Mouse (Mus musculus) cerebellum, adult 2 months (tissue): Measurements from ENCODE around the gene Dzip1. TPM values are rescaled to one million over a fixed set of nuclear protein-coding genes. Genes with fewer than 3 reads are reported as not detected.

Source experiments
- DNase-seq, 2 experiments: peaks; one replicate each; pipeline ENCODE4 v3.0.0; 2021
- H3K27ac ChIP-seq: fragments of 200-500 bp; 2 replicates; pipeline ENCODE4 v1.5.1; 2012; ENCODE audit warnings: low read length, control low read depth, inconsistent platforms; ENCODE audit not compliant: insufficient read depth
- H3K27me3 ChIP-seq: fragments of 200-500 bp; 2 replicates; pipeline ENCODE4 v1.6.1; 2012; ENCODE audit warnings: inconsistent platforms, mild to moderate bottlenecking, low read length, moderate library complexity; ENCODE audit not compliant: control insufficient read depth, insufficient read depth
- H3K4me1 ChIP-seq: fragments of 200-500 bp; 2 replicates; pipeline ENCODE4 v1.6.1; 2011; ENCODE audit warnings: low read length; ENCODE audit not compliant: control insufficient read depth, insufficient read depth
- H3K4me3 ChIP-seq: fragments of 200-500 bp; replicated peaks from 2 replicates; pipeline ENCODE3; 2011; ENCODE audit warnings: mild to moderate bottlenecking, low read depth, low read length, control low read depth; ENCODE audit not compliant: insufficient read depth
- CTCF ChIP-seq: fragments of 200-500 bp; IDR thresholded peaks from 2 replicates; pipeline ENCODE4 v1.5.1; 2011; ENCODE audit warnings: low read depth, mild to moderate bottlenecking, control low read depth, low read length, moderate library complexity, borderline replicate concordance; ENCODE audit not compliant: insufficient read depth
- POLR2A ChIP-seq: fragments of 200-500 bp; IDR thresholded peaks from 2 replicates; pipeline ENCODE4 v1.6.1; 2011; ENCODE audit warnings: low read length, control low read depth, borderline replicate concordance; ENCODE audit not compliant: insufficient read depth
- WGBS: fragments of 180-500 bp; shearing (Covaris S2); methylation state at CpG from one replicate; pipeline ENCODE4 v1.1.7; 2018; 5-methylcytosine and 5-hydroxymethylcytosine counted together
- polyA plus RNA-seq: library from polyadenylated mRNA; depleted of rRNA; stranded (reverse); fragments of >200 nt; gene quantifications from 2 replicates; pipeline ENCODE4 v1.2.3, GENCODE M21; 2012

The Dzip1 gene
- polyA plus RNA-seq, 1 experiment, result 75.3 TPM

DNA sequence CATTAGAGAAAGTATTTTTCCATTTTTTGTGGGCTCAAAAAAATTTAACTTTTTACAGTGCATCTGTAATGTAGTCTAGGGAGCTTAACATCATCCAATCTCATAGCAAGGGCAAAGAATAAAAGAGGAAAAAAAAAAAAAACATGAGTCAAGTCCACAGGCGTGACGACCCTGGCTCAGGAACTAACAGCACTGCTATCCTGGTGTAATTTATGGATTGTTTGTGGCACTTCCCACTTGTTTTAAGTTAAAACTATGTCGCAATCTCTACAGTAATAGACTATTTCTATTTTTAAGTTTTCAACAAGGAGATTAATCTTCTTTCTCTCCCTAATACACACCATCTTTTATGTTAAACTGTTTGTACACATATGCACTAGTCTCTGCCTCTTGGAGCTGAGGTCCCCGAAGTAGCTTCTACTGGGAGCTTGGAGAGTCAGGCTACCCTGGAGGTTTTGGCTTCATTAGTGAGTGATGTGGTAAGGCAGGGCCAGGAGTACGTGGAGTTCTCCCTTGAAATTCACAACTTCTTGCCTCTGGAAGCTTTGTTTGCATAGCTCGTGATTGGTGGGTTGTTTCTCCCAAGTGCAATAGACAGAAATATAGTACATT, 73.7 kb downstream of the Dzip1 start:
- DNase-seq, result no peak
- 0 out of 2 replicates have a peak, but pooled peaks cover 2% of the 10 kb centered on the region for H3K4me1 ChIP-seq
- H3K4me3 ChIP-seq, result no peak overlapping the region
- H3K27me3 ChIP-seq, result no peaks in the 10 kb centered on the region; the same call in 1 of the 2 replicates
- WGBS, result 81% methylated on average over 6 of the region's 6 CpGs
- H3K27ac ChIP-seq, result no peak overlapping the region
- TF ChIP-seq CTCF (no peak), POLR2A (no peak)

DNA sequence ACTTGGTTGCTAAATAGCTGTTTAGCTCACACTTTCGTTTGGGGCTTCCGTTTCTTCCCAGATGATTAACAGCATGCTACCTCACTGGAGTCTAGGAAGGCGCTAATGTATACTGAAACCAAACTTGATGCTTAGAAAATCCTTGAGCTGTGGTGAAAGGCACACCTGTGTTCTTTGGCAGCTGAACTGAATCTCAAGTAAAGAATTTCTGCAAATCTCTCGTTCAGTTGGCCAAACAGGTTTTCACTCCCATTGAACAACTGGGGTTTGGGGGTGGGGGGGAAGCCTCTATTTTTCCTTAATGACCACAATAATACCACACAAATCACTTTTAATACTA, 74.6 kb downstream of the Dzip1 start:
- Histone ChIP-seq H3K4me3 (no peak overlapping the region), H3K4me1 (0 out of 2 replicates have a peak, but pooled peaks cover 2% of the 10 kb centered on the region), H3K27ac (no peak overlapping the region), H3K27me3 (no peaks in the 10 kb centered on the region; the same call in 1 of the 2 replicates)
- WGBS, result 73% methylated on average over 4 of the region's 4 CpGs
- DNase-seq, result no peak
- TF ChIP-seq POLR2A (no peak), CTCF (no peak)

DNA sequence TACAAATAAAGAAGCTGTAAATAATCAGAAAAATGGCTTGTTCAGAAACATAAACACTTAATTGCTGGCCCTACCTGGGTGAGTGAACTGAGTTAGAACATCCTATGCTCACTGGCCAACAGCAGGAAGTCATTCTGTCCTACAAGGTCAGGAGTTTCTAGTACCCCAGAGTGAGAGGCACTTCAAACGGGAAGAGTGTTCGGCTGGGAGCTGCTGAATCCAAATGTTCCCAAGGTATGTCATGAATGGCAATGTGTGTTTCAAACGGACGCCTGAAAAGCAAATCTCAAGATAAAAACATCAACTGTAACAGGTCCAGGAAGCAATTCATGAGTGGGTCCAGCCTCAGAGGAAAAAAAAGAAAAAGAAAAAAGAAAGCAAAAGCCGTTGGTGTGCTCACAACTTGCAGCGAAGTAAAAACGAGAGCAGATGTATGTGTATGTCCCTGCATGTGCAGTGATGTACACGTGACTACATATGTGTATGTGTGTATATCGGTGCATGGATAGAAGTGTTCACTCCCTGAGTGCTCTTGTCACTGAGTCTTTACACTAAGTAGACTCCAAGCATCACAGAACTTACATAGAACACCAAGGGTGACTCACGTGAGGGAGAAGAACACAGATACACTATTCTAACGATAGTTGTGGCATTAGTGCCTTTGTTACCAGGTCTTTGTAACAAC, 75.1 kb downstream of the Dzip1 start:
- DNase-seq, result no peak
- Histone ChIP-seq H3K27me3 (no peaks in the 10 kb centered on the region; the same call in 1 of the 2 replicates), H3K4me1 (0 out of 2 replicates have a peak, but pooled peaks cover 2% of the 10 kb centered on the region), H3K27ac (no peak overlapping the region), H3K4me3 (no peak overlapping the region)
- TF ChIP-seq POLR2A (no peak), CTCF (no peak)
- 86% methylated on average over 11 of the region's 11 CpGs for WGBS

DNA sequence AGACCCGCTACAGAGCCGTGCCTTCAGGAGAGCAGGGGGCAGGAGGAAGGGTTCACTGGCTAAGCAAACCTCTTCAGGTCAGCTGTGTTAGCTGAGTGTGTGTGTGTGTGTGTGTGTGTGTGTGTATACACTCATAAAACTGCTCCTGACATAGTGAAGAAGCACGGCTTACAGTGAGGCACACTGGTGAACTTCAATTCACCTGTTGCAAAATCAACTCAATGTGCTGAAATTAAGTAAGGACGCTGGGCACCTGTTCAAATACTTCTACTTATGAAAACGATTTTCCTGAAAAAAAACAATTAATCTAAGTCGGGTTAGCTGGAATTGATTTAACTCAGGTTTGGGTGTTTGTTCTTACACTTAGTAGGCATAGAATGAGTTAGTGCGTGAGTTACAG, 77.1 kb downstream of the Dzip1 start:
- no peak overlapping the region for H3K27ac ChIP-seq
- no peaks in the 10 kb centered on the region for H3K4me1 ChIP-seq
- H3K4me3 ChIP-seq, result no peak overlapping the region
- WGBS, result 90% methylated on average over 7 of the region's 7 CpGs
- H3K27me3 ChIP-seq, result no peaks in the 10 kb centered on the region
- DNase-seq, result no peak
- TF ChIP-seq POLR2A, result no peak
- no peak for TF ChIP-seq CTCF

DNA sequence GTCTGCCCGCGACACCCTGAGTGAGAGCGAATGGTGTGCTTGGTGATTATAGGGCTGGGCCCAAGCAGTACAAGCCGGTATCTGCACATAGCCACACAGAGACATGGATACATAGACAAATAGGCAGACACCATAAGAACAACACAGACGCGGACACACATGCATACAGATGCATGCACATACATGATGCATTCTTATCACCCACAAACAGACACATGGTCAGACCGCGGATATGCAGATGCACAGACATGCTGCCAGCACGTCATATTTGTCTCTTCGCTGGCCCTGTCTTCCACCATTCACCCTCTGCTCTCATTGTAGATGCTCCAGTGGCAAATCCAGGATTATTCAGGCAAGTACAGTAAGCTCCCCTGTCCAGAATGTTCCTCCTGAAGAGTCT, 78.4 kb downstream of the Dzip1 start:
- 96% methylated on average over 10 of the region's 10 CpGs for WGBS
- no peak for DNase-seq
- Histone ChIP-seq H3K27me3 (no peaks in the 10 kb centered on the region), H3K27ac (no peak overlapping the region), H3K4me3 (no peak overlapping the region), H3K4me1 (no peaks in the 10 kb centered on the region)
- no peak for TF ChIP-seq CTCF
- TF ChIP-seq POLR2A, result no peak

DNA sequence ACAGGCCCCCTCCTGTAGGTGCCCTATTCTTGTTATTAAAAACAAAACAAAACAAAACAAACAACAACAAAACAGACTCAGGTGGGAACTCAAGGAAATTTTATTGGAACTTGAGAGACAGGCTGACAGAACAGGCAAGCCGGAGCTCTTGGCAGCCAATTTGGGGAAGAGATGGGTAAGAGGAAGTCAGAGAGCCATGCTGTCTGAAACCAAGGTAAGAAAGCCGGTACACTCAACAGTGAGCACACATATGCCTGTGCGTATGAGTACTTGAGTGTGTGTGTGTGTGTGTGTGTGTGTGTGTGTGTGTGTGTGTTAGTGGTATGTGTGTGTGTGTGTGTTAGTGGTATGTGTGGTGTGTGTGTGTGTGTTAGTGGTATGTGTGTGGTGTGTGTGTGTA, 82.9 kb downstream of the Dzip1 start:
- WGBS, result 88% methylated on average over 3 of the region's 3 CpGs
- no peak overlapping the region for H3K4me3 ChIP-seq
- no peak overlapping the region for H3K27ac ChIP-seq
- no peak for TF ChIP-seq POLR2A
- TF ChIP-seq CTCF, result no peak
- H3K4me1 ChIP-seq, result no peaks in the 10 kb centered on the region
- DNase-seq, result no peak
- no peaks in the 10 kb centered on the region for H3K27me3 ChIP-seq

DNA sequence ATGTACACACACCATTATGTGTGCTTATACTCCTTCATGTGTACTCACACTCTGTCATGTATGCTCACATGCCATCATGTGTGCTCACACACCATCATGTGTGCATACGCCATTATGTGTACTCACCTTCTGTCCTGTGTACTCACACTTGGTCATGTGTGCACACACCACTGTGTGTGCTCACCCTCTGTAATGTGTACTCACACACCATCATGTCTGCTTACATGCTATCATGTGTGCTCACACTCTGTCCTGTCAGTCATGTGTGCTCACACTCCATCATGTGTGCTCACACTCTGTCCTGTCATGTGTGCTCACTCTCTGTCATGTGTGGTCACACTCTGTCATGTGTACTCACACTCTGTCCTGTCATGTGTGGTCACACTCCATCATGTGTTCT, 85.2 kb downstream of the Dzip1 start:
- no peaks in the 10 kb centered on the region for H3K4me1 ChIP-seq
- DNase-seq, result no peak
- H3K27ac ChIP-seq, result no peak overlapping the region
- 97% methylated on average over 1 of the region's 1 CpGs for WGBS
- TF ChIP-seq CTCF (no peak), POLR2A (no peak)
- H3K4me3 ChIP-seq, result no peak overlapping the region
- no peaks in the 10 kb centered on the region for H3K27me3 ChIP-seq

DNA sequence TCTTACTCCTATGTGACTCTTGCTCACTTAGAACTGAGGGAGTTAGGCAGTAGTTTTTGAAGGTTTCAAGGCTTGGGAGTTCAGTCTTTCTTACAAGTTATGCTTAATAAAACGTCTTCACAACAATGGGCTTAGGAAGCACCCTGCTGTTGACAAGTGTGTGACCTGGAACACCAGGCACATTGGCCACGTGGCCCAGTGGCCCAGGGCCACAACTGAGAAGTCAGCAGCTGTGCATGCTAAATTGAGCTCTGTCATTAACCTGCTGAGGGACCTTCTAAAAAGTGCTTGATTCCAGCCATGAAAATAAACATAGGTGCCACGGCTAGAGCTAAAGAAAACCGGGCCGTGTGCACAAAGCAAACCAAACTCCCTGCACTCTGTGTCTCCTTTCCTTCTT, 85.8 kb downstream of the Dzip1 start:
- Histone ChIP-seq H3K4me3 (no peak overlapping the region), H3K27ac (no peak overlapping the region), H3K27me3 (no peaks in the 10 kb centered on the region), H3K4me1 (no peaks in the 10 kb centered on the region)
- 35% methylated on average over 5 of the region's 5 CpGs for WGBS
- DNase-seq, result no peak
- TF ChIP-seq POLR2A (no peak), CTCF (no peak)
